Mouse (Mus musculus): ENCODE data around the gene Cpe.

The Cpe gene

GRCm38 (mm10) chr8:64674951-64675585 lies 17.8 kb downstream of the Cpe start:
- DNase-seq = no peak

DNA sequence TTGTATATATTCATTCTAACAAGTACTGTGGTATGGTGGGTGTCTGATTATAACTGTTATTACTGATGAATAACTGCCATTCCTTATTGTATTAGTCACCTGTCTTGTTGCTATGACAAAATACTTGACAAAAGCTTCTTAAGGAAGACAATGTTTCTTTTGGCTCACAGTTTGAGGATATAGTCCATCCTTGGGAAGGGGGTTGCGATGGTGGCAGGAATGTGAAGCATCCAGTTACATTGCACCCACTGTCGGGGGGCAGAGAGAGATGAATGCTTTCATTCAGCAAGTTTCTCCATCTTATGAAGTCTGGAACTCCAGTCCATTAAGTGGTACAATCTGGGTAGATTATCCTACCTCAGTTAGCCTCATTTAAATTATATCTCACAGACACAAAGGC lies 19.9 kb downstream of the Cpe start:
- no peak for DNase-seq

DNA sequence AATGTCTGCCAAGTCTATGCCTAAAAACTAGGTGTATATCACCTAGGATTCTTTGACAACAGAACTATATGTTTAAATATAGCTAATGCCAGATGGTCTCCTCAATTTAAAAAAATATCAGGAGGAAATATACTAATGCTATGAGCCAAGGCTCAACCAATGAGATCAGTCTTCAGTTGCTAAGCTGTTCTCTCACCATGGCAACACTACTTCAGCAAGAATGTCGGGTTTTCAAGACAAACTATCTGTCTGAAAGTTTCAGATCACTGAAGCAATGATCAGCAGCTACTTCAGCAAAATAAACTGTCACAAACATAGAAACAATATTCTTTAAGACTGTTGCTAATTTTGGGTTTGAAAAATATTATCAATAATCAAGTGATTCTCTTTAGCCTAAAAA lies 20.9 kb downstream of the Cpe start:
- no peak for DNase-seq

DNA sequence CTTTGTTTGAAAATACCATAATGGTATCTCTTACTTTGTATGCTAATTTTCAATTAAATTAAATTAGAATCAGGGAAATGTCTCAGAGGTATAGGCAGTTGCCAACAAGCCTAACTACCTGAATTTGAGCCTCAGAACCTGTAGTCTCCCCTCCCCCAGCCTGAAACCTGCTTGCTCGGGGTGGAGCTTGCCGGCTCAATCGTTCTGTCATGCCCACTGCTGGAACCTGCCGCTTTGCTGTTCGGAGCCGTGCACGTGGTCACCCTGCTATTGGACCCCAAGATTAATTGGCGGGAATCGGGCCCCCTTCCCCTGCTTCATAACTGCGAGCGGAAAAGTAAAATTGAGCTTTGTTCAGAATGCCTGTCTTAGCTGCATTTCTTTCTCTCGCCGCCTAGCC lies 26.5 kb downstream of the Cpe start:
- DNase-seq = peak in 1 of 2 experiments; percentile 38

DNA sequence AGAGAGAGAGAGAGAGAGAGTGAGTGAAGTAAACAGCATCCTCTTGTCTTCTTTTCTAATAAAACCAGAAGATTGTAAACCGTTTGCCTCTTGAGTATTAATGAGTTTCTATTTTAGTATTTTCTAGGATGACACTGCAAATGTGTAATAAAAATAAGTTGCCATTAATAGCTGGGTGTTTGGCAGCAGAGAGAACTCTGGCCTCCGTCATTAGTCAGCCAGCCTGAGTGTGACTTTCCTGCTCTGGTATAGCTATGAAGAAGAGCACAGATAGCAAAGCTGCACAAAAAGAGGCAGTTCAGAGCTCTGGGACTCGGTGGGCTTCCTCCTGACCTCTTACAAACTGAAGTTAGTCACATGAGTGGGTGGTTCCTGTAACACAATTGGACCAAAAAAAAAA lies 27.3 kb downstream of the Cpe start:
- DNase-seq = peak; percentile 48 to 55

GRCm38 (mm10) chr8:64664811-64665210 lies 28.0 kb downstream of the Cpe start:
- DNase-seq = peak; percentile 73 to 83

DNA sequence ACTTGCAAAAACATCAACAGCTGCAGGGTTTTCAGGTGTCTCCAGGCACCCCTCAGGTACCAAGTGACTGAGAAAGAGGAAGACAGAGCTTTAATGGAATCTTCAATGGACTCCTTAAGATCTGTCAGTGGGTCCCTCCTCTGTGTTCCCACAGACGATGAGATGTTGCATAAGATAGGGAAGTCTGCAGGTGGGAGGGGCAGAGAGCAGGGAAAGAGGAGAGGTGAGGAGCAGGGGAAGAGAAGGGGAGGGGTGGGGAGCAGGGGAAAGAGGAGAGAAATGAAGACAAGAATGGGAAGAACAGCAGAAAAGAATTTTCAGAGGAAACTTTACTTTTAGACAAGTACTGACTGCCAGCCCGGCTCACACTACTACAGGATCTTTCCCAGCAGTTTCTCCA lies 28.5 kb downstream of the Cpe start:
- peak in 1 of 2 experiments; percentile 27 for DNase-seq

DNA sequence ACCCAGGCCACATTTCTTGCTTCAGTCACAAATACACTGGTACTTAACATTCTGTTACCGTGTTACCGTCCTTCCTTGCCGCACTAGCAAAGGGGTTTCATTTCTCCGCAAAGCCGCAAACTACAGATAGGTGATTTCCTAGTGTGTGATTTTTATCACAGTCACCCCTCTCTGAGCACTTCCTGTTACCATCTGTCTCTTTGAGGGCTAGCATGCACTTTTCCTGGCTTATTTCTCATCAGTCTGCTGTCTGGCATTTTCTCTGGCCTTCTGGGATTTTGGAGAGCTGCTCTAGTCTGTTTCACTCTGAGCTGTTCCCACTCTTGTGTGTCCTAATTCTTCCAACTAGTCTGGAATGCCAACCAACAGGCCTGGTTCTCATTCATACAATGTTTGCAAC lies 33.8 kb downstream of the Cpe start:
- DNase-seq = peak; percentile 69 to 83

DNA sequence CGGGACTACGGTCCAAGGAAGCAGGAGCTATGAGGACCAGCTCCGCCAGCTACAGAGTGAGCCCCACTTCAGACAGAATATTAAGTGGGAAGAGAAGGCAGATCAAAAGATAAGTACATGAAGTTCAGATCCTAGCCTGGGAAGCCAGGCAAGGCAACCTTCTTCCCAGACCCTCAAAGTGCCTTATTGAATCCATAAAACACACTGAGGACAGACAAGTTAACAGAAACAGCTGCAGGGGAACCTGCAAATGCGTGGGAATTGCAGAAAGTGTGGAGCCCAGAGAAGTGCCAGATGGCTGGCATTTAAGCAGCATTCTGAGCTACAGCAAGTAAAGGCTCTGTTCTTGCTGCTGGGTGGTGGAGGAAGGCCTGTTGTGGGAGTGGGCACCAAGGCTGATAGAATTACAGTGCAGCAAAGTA lies 34.9 kb downstream of the Cpe start:
- peak; percentile 33 to 43 for DNase-seq

- DNase-seq = no peak
These were observed 35.3 kb downstream of the Cpe start for GRCm38 (mm10) chr8:64657517-64657916.

GRCm38 (mm10) chr8:64655887-64656286 lies 37.0 kb downstream of the Cpe start:
- DNase-seq = peak in 1 of 2 experiments; percentile 40

- no peak for DNase-seq
These were observed 37.8 kb downstream of the Cpe start for GRCm38 (mm10) chr8:64655087-64655486.

GRCm38 (mm10) chr8:64652285-64652684 lies 40.6 kb downstream of the Cpe start:
- DNase-seq = no peak

DNA sequence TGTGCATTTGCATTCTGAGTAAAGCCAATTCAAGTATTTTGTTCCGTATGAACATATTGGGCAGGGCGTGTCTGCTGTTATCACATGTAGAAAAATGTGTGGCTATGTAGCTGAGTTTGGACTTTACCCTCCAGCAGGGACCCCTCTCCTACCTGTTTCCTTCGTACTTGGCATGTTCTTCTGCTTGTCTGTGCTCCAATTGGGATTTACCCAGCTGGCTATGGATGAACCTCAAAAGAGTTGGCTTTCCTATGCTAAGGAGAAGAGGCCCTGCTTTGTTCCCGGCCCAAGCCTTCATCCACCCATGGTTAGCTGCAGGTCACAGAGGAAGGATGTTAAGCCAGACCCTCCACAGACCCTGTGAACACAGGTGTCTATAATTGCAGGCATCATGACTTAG lies 44.8 kb downstream of the Cpe start:
- no peak for DNase-seq

DNA sequence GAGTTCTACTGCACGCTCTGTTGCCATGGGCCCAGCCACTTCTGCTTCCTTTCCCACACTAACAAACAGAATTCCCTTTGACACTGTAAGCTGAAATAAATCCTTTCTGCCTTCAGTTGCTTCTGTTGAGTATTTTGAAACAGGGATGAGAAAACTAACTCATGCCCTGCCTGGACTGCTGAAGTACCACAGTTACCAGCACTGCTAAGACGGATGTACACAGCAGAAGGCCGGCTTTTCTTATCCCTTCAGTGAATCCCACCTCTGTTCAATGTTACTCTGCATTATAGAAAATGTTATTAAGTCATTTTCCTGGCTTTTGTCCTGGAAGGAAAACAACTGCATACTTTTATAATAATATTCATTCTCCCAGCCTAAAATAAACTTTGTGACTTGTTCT lies 45.7 kb downstream of the Cpe start:
- DNase-seq = no peak

- DNase-seq = no peak
These were observed 46.4 kb downstream of the Cpe start for GRCm38 (mm10) chr8:64646421-64646820.

DNA sequence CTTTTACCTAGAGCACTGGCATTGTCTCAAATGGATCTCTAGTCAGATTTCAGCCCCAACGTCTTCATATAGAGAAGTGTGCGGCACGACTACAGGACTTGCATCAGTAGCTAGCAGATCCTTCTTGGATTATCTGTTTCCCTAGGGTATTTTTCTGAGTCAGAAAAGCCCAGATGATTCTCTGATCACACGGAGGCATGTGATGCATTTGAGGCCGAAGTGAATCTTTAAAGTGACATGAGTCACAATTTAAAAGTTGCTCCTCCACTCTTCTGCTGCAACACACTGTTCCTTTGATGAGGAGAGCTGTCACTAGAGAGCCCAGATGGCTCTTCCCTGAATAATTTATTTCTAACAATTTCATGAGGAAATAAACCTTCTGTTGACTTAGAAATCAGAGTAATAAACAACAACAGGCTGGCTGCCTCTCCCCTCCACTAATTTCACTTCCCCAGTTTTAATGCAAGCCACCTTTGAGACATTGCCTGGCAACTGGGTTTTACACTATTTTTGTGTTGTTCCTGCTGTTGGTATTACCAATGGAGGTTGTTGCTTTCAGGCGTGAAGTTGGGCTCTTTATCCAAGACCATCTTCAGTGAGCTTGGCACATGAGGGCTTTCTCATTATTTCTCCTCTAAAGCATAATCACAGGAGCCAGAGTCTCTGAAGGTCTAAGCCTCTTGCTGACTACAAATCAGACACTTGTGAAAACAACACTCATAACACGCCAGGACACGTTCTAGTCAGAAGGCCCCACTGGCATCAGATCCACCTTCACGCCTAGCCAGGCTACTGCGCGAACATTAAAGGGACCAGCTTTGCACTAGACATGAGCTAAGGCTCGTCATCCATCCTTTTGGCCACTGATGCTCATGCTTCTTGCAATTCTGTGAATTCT lies 48.5 kb downstream of the Cpe start:
- DNase-seq = no peak

DNA sequence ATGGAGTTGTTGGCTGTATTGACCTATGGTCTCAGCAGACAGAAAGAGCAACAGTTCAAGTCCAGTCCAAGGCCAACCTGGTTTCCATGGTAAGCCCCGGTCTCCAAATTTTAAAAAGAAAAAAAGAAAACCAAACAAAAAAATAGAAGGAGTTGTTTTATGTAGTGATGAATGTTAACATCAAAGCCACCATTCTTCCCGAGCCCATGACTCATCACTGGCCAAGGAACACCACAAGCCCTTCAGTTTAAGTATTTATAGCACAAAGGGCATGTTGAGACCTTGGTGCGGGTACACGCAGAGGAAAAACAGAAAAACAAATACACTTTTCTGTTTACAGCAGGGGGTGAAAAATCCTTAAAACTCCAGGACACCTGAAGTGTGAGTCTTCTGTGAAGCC lies 49.5 kb downstream of the Cpe start:
- DNase-seq = no peak

DNA sequence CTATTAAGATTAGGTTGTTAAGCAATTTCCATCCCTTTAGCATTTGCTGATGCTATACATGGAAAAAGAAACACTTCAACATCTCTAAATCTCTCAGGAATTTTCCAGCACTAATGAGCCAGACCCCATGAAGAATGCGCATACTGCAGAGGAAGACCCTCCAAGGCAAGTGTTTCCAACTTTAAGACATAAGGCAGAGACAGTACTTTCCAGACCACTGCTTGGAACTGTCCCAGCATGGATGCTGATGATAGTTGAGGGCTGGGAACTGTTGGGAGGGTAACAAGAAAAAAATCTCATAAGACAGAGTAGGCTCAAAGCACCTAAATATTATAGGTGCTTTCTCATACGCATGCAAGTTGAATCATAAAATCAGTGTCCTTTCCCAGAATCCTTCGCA lies 50.1 kb downstream of the Cpe start:
- no peak for DNase-seq

GRCm38 (mm10) chr8:64640599-64640998 lies 52.3 kb downstream of the Cpe start:
- no peak for DNase-seq

GRCm38 (mm10) chr8:64639676-64640075 lies 53.2 kb downstream of the Cpe start:
- DNase-seq = no peak

GRCm38 (mm10) chr8:64634901-64635300 lies 58.0 kb downstream of the Cpe start:
- no peak for DNase-seq

DNA sequence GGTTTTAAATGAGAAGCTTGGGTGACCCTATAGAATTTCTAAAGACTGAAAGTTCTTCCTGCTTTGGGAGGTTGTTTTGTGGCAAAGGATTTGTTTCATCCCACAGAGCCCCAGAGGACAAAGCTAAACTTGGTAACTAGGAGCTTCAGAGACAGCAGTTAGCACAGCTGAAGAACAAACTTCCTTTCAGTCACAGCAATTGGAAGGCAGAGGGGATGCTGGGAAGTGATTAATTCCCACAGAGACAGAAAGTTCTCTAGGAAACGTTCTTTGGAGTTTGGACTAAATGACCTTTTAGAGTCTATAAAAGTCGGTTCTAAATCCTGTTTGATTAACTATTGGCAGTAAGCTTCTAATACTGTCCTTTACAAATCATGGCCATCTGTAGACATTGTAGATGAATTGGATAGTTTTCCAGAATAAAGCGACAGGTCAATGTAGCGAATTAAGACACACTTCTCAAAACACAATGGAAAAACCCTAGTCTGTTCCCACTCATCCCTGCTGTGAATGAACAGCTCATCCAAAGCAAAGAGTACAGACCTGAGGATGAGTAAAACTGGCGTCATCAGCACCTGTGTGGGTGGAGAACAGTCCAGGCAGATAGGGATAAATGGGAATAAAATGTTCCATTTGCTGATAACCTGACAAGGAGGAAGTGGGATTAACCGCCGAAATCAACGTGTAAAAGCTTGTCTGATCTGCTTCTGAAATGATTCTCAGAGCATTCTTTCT lies 58.6 kb downstream of the Cpe start:
- peak; percentile 64 to 78 for DNase-seq

DNA sequence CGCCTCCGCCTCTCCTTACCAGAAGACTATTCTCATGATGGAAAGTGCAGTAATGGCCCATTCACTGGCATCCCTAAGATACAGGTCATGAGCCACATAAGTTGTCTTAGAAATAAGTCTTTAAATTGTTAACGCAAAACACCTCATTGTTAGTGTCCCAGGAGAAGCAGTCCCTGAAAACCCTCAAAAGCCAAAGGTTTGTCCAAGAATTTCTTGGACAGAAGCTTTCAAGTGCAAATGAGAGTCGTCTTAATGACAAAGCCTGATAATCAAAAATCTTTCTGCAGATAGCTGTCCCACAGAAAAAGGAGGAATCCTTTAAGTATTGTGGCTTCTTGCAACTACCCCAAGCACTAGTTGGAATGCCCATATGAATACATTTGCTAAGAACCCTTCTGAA lies 60.7 kb downstream of the Cpe start:
- no peak for DNase-seq

Measured in cerebellum, adult 18-20 months (tissue).